Mouse (Mus musculus) NIH3T3 (cell line): ENCODE measurements around the gene 4932438A13Rik.

Source experiments
- DNase-seq: peaks from one replicate; pipeline ENCODE4 v3.0.0-alpha.2; 2012; ENCODE audit warnings: low read depth

Gene 4932438A13Rik

GRCm38 (mm10) chr3:36862721-36863275 is at the start of gene 4932438A13Rik:
TSS of gene 4932438A13Rik (plus strand) at chr3:36863104.
- peak; percentile 98 for DNase-seq

GRCm38 (mm10) chr3:36816633-36817032 is 46.3 kb upstream of the 4932438A13Rik start:
- DNase-seq = no peak

GRCm38 (mm10) chr3:36819402-36819801 is 43.5 kb upstream of the 4932438A13Rik start:
- DNase-seq = no peak

- no peak for DNase-seq
Measured at GRCm38 (mm10) chr3:36821037-36821436, 41.9 kb upstream of the 4932438A13Rik start.

- no peak for DNase-seq
Measured at GRCm38 (mm10) chr3:36825098-36825497, 37.8 kb upstream of the 4932438A13Rik start.

- no peak for DNase-seq
Measured at GRCm38 (mm10) chr3:36825554-36825953, 37.4 kb upstream of the 4932438A13Rik start.

- DNase-seq = no peak
Measured at GRCm38 (mm10) chr3:36827274-36828025, 35.5 kb upstream of the 4932438A13Rik start.

- DNase-seq = no peak
Measured at GRCm38 (mm10) chr3:36830218-36830617, 32.7 kb upstream of the 4932438A13Rik start.

GRCm38 (mm10) chr3:36834426-36834825 is 28.5 kb upstream of the 4932438A13Rik start:
- DNase-seq = no peak

- no peak for DNase-seq
Measured at GRCm38 (mm10) chr3:36834832-36835231, 28.1 kb upstream of the 4932438A13Rik start.

- peak; percentile 35 for DNase-seq
Measured at GRCm38 (mm10) chr3:36835525-36836203, 27.2 kb upstream of the 4932438A13Rik start.

- DNase-seq = no peak
Measured at GRCm38 (mm10) chr3:36836833-36837232, 26.1 kb upstream of the 4932438A13Rik start.

GRCm38 (mm10) chr3:36840650-36841555 is 22.0 kb upstream of the 4932438A13Rik start:
- DNase-seq = peak; percentile 85

- DNase-seq = peak; percentile 21
Measured at GRCm38 (mm10) chr3:36853733-36854440, 9.0 kb upstream of the 4932438A13Rik start.

GRCm38 (mm10) chr3:36861411-36862410 is 1.2 kb upstream of the 4932438A13Rik start:
- DNase-seq = peak; percentile 4

GRCm38 (mm10) chr3:36863427-36863826 is 523 bp downstream of the 4932438A13Rik start:
- no peak for DNase-seq

GRCm38 (mm10) chr3:36863881-36864280 is 977 bp downstream of the 4932438A13Rik start:
- no peak for DNase-seq

- DNase-seq = no peak
Measured at GRCm38 (mm10) chr3:36864466-36864865, 1.6 kb downstream of the 4932438A13Rik start.

- no peak for DNase-seq
Measured at GRCm38 (mm10) chr3:36905372-36905771, 42.5 kb downstream of the 4932438A13Rik start.

- no peak for DNase-seq
Measured at GRCm38 (mm10) chr3:36917832-36918231, 54.9 kb downstream of the 4932438A13Rik start.
